Mouse (Mus musculus) heart, adult 2 months (tissue): ENCODE measurements around the gene Mterf4.

Experiments used
- CTCF ChIP-seq: fragments of 200-600 bp; IDR thresholded peaks from 2 replicates; pipeline ENCODE4 v1.8.1; 2022; ENCODE audit warnings: antibody characterized with exemption, mild to moderate bottlenecking, moderate library complexity
- EP300 ChIP-seq: fragments of 200-500 bp; IDR thresholded peaks from 2 replicates; pipeline ENCODE4 v1.6.1; 2011; ENCODE audit warnings: low read depth, low read length, control low read depth; ENCODE audit not compliant: insufficient read depth
- POLR2A ChIP-seq: fragments of 200-500 bp; IDR thresholded peaks from 2 replicates; pipeline ENCODE4 v1.6.1; 2011; ENCODE audit warnings: mild to moderate bottlenecking, low read depth, low read length, control low read depth; ENCODE audit not compliant: insufficient read depth

DNA sequence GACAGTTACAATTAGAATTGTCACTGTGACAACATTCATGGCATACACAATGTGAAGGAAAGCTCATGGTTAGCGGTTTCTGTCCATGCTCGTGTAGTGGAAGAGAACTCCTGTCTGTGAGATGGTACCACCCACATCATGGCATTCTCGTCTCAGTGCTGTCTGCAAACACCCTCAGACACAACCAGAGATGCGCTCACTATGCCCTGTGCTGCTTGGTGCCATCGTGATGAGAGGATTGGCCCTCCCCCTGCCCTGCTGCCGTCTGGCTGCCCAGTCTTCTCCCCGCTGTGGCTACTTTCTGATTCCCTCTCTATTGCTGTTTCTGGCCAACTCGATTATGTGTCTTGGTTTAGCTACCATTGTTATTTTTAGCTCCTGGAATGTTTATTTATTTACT is 13.7 kb downstream of the Mterf4 start:
- no peak for TF ChIP-seq CTCF
- no peak for TF ChIP-seq EP300
- no peak for TF ChIP-seq POLR2A
